Mouse (Mus musculus): ENCODE measurements around the gene Mtnr1b. TPM values are rescaled to one million over a fixed set of nuclear protein-coding genes. Genes with fewer than 3 reads are reported as not detected.

The Mtnr1b gene
- polyA plus RNA-seq, 1 experiment from 2014 or later, result not detected

GRCm38 (mm10) chr9:15792076-15792475, 82.3 kb downstream of the Mtnr1b start:
- no peak overlapping the region for H3K4me2 ChIP-seq
- no peak overlapping the region for H3K27ac ChIP-seq
- WGBS, result 79% methylated on average over 9 of the region's 9 CpGs
- no peaks in the 10 kb centered on the region for H3K36me3 ChIP-seq
- no peak overlapping the region for H3K9ac ChIP-seq
- no peaks in the 10 kb centered on the region for H3K9me3 ChIP-seq
- H3K27me3 ChIP-seq (replicated peaks), result no peaks in the 10 kb centered on the region
- ATAC-seq (ENCODE audit: insufficient read depth, low FRiP score, low read depth), result no peak
- H3K4me3 ChIP-seq (replicated peaks), result no peak overlapping the region
- no peaks in the 10 kb centered on the region for H3K4me1 ChIP-seq

- Histone ChIP-seq H3K4me3 (replicated peaks) (no peak overlapping the region), H3K27me3 (replicated peaks) (no peaks in the 10 kb centered on the region), H3K9ac (no peak overlapping the region), H3K9me3 (no peaks in the 10 kb centered on the region), H3K36me3 (no peaks in the 10 kb centered on the region), H3K27ac (no peak overlapping the region), H3K4me1 (no peaks in the 10 kb centered on the region), H3K4me2 (no peak overlapping the region)
- 65% methylated on average over 2 of the region's 2 CpGs for WGBS
- ATAC-seq (ENCODE audit: insufficient read depth, low FRiP score, low read depth), result no peak
These were observed 87.7 kb downstream of the Mtnr1b start for GRCm38 (mm10) chr9:15786610-15787009.

GRCm38 (mm10) chr9:15786192-15786591, 88.2 kb downstream of the Mtnr1b start:
- WGBS, result 56% methylated on average over 3 of the region's 3 CpGs
- no peak overlapping the region for H3K9ac ChIP-seq
- H3K36me3 ChIP-seq, result no peaks in the 10 kb centered on the region
- no peak overlapping the region for H3K27ac ChIP-seq
- ATAC-seq (ENCODE audit: insufficient read depth, low FRiP score, low read depth), result no peak
- H3K27me3 ChIP-seq (replicated peaks), result no peaks in the 10 kb centered on the region
- H3K4me1 ChIP-seq, result no peaks in the 10 kb centered on the region
- no peak overlapping the region for H3K4me2 ChIP-seq
- no peaks in the 10 kb centered on the region for H3K9me3 ChIP-seq
- no peak overlapping the region for H3K4me3 ChIP-seq (replicated peaks)

GRCm38 (mm10) chr9:15781936-15782335, 92.4 kb downstream of the Mtnr1b start:
- Histone ChIP-seq H3K9me3 (no peaks in the 10 kb centered on the region), H3K36me3 (no peaks in the 10 kb centered on the region), H3K9ac (no peak overlapping the region), H3K4me1 (no peaks in the 10 kb centered on the region), H3K27ac (no peak overlapping the region), H3K27me3 (replicated peaks) (no peaks in the 10 kb centered on the region), H3K4me3 (replicated peaks) (no peak overlapping the region), H3K4me2 (no peak overlapping the region)
- WGBS, result 56% methylated on average over 4 of the region's 4 CpGs
- no peak for ATAC-seq (ENCODE audit: insufficient read depth, low FRiP score, low read depth)

- no peak overlapping the region for H3K4me2 ChIP-seq
These were observed 99.4 kb downstream of the Mtnr1b start for GRCm38 (mm10) chr9:15774911-15775310.

More at GRCm38 (mm10) chr9:15774911-15775310, 99.4 kb downstream of the Mtnr1b start:
- H3K27ac ChIP-seq, result no peak overlapping the region
- H3K36me3 ChIP-seq, result no peaks in the 10 kb centered on the region
- H3K9ac ChIP-seq, result no peak overlapping the region
- H3K4me1 ChIP-seq, result no peaks in the 10 kb centered on the region
- H3K4me3 ChIP-seq (replicated peaks), result no peak overlapping the region
- H3K9me3 ChIP-seq, result no peaks in the 10 kb centered on the region
- 74% methylated on average over 1 of the region's 1 CpGs for WGBS
- H3K27me3 ChIP-seq (replicated peaks), result no peaks in the 10 kb centered on the region
- no peak for ATAC-seq (ENCODE audit: insufficient read depth, low FRiP score, low read depth)

Other genes with a start within 250 kb of the Mtnr1b start
- gene Deup1, start 246.6 kb downstream of the Mtnr1b start, polyA plus RNA-seq (2015; fragmentation: Nextera tagmentation; extraction: Ambion mirVana), result 0.12 and 0.40 TPM in 2 replicates
- gene Slc36a4, start 164.8 kb downstream of the Mtnr1b start, polyA plus RNA-seq (2015; fragmentation: Nextera tagmentation; extraction: Ambion mirVana), result 10.0 and 10.9 TPM in 2 replicates

Measured in stomach, embryonic 15.5 days (tissue).